Mouse (Mus musculus) layer of hippocampus, adult 18-20 months (tissue): ENCODE measurements around the gene Rtf1. TPM values are rescaled to one million over a fixed set of nuclear protein-coding genes. Genes with fewer than 3 reads are reported as not detected.
"Not testable (repeated sequence)": the region's sequence is repeated elsewhere in the genome, so short reads cannot be mapped to it uniquely, and the experiment has no call there.

Source experiments
- DNase-seq, 2 experiments: peaks; one replicate each; pipeline ENCODE4 v3.0.0; 2022; ENCODE audit warnings: low spot score in 2 of 2
- long read RNA-seq: library from polyadenylated mRNA; stranded (forward); transcript quantifications from one replicate; pipeline ENCODE4 v2.0.0, GENCODE M21; 2021
- total RNA-seq, 2 experiments: library from RNA; stranded (reverse); gene quantifications; 2 replicates each; pipeline ENCODE4 v1.2.3; 2021

Gene Rtf1
- total RNA-seq: 10 to 100 TPM; 60.9 to 61.1 TPM
- long read RNA-seq, full-length matches to known transcripts: 8 of 20 reads
- long read RNA-seq, partial matches to known transcripts: 3 of 20 reads
- long read RNA-seq, other reads (novel, unspliced or antisense): 9 of 20 reads

DNA sequence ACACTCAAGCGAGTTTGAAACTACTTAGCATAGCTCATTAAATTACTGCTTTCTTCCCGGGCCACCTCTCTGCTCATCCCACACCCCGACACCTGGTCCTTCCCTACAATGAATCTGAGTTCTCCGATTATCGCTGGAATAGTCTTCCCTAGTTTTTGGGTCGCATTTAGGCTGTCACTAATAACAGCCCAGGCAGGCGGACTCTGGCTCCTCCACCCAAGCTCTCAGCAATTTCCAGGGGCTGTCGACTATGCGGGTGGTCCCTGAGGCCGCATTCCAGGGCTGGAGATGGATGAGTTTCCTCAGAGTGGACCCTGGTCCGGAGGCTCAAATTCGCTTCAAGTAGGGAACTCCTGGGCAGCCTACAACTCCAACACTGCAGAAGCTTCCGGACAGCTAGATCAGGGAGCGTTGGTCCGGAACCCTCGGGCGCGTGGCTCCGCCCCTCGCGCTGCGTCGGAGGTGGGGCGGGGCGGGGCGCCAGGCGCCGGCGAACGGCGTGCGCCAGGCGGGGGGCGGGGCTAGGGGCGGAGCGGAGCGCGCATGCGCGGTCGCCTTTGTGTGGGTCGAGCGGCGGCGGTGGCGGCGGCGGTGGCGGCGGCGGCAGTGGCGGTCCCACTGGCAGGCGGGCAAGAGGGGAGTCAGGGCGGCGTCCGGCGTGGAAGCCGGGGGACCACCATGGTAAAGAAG, at the start of gene Rtf1:
Gene Rtf1, plus strand, starts transcription at position 544 of the 690 bp plus-strand sequence.
- DNase-seq: peak; percentile 88 to 94

DNA sequence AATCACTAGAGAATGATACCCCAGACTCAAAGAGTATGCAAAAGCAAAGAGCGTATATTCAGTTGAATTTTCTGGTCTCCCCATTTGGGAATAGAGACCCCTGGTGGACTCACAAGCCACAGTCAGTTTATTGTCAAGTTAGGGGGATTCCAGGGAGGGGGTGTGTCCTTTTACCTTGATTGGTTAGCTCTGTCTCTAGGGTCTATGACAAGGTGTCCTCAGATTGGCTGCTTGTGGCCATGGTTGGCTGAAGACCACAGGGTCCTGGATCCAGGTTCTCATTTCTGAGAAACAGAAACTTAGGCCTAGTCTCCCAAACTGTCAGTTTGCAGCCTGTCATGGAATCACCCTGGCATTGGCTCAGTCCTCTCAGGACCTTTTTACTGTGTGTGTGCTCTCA, 38.1 kb upstream of the Rtf1 start:
- no peak for DNase-seq

GRCm38 (mm10) chr2:119641214-119641912, 33.5 kb upstream of the Rtf1 start:
- DNase-seq: no peak

GRCm38 (mm10) chr2:119644254-119644653, 30.6 kb upstream of the Rtf1 start:
- no peak for DNase-seq

GRCm38 (mm10) chr2:119662220-119663182, 12.4 kb upstream of the Rtf1 start, which contains the start of gene Ndufaf1:
Ndufaf1 (minus strand) TSS chr2:119662827.
- peak; percentile 73 to 88 for DNase-seq

GRCm38 (mm10) chr2:119665744-119666143, 9.1 kb upstream of the Rtf1 start:
- not testable (repeated sequence) for DNase-seq

- DNase-seq: peak in 1 of 2 experiments; percentile 16
Measured at GRCm38 (mm10) chr2:119669010-119669409, 5.9 kb upstream of the Rtf1 start.

DNA sequence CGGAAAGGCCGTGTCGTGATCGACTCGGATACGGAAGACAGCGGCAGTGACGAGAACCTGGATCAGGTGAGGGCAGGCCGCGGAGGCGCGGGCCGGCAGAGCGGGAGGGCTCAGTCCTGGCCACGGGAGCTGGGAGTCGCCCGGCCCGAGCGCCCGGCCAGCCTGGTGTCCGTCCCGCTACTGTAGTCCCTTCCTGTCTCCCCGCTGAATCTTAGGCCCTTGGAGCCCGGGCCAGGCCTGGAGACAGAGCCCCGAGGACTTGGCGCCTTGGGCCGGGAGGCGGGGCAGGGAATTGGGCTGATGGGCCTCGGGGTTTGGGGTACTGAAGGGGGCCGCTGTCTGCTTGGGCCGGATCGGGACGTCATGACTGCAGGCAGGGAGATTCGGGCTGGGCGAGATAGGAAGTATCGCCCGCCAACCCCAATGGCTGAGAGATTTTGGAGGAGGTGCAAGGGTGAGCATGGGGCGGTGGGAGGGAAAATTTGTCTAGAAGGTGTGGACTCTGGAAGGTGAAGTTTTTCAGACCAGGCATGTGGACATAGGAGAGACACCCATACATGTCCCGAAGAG, 432 bp downstream of the Rtf1 start:
- DNase-seq: peak in 1 of 2 experiments; percentile 9

GRCm38 (mm10) chr2:119675831-119676230, 963 bp downstream of the Rtf1 start:
- no peak for DNase-seq

DNA sequence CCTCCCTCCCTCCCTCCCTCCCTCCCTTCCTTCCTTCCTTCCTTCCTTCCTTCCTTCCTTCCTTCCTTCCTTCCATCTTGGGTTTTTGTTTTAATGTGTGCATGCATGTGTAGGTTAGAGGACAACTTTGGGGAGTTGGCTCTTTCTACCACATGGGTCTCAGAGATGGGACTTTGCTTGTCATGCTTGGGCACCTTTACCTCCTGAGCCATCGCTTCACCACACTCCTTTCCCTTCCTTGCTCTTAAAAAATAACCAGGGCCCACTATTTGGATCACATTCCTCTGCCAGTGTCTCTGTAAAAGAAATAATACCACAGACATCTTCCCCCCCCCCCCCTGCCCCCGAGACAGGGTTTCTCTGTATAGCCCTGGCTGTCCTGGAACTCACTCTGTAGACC, 8.8 kb downstream of the Rtf1 start:
- DNase-seq: no peak

GRCm38 (mm10) chr2:119692003-119692701, 17.3 kb downstream of the Rtf1 start:
- no peak for DNase-seq

- DNase-seq: no peak
Measured at GRCm38 (mm10) chr2:119694826-119695225, 20.0 kb downstream of the Rtf1 start.

GRCm38 (mm10) chr2:119696111-119696510, 21.2 kb downstream of the Rtf1 start:
- DNase-seq: no peak

DNA sequence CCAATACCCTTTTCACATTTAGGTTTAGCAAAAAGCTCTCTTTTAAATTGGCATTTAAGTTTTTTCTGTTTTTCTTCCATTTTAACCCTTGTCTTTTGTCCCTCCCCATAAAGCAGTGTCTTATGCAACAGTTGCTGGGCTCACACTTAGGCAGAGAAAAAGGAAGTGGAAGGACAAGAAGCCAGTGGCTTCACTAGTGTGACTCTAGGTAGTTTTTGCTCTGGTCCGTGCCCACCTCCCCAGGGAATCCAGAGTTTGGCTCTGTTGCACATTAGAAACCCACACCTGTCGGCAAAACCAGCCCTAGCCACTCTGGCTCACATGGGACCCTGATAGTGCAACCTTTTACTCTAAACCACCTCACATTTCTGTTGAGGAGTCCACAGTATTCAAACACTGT, 23.6 kb downstream of the Rtf1 start:
- no peak for DNase-seq

DNA sequence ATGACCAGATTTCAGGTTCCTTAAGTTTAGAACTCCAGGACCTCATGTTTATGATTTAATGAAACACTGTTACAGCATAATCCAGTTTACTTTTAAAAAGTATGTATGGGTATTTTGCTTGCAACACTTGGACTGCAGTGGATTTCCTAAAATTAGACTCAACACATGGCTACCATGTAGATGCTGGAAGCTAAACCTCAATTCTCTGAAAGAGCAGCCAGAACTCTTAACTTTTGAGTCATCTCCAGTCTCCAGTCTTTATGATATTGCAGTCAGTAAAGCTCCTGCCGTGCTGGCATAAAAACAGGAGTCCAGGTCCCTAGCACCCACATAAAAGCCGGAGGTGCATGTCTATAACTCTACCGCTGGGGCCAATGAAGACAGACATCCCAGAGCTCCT, 25.1 kb downstream of the Rtf1 start:
- DNase-seq: no peak

GRCm38 (mm10) chr2:119703171-119703570, 28.3 kb downstream of the Rtf1 start:
- peak; percentile 60 to 79 for DNase-seq

GRCm38 (mm10) chr2:119707676-119708075, 32.8 kb downstream of the Rtf1 start:
- DNase-seq: no peak

DNA sequence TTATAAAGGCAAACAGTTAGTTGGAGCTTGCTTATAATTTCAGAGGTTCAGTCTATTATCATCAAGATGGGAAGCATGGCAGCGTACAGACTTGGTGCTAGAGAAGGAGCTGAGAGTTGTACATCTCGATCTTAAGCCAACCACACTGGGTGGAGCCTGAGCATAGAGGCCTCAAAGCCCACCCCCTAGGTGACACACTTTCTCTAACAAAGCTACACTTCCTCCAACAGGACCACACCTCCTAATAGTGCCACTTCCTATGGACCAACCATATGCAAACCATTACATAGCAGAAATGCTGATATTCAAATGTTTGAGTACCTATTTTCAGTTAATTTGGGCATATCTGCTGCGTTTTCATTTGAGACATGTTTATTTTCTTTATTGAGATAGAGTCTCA, 35.1 kb downstream of the Rtf1 start:
- DNase-seq: no peak

GRCm38 (mm10) chr2:119715868-119716267, 41.0 kb downstream of the Rtf1 start:
- not testable (repeated sequence) for DNase-seq

GRCm38 (mm10) chr2:119721070-119721469, 46.2 kb downstream of the Rtf1 start:
- DNase-seq: peak; percentile 59 to 87
